Mouse (Mus musculus): ENCODE results near the gene Sirt7.

GRCm38 (mm10) chr11:120579316-120580107 is 45.5 kb downstream of the Sirt7 start:
- no peak for TF ChIP-seq GATA1 (IDR thresholded peaks at IDR 0.05; ENCODE audit: borderline replicate concordance, low read length)
- TF ChIP-seq FLI1 (IDR thresholded peaks at IDR 0.05; ENCODE audit: low read length) = no peak

All from megakaryocyte, embryonic 14.5 days (primary cell).